Mouse (Mus musculus): ENCODE data around the gene Rfx4. TPM values are rescaled to one million over a fixed set of nuclear protein-coding genes. Genes with fewer than 3 reads are reported as not detected.

The Rfx4 gene
- polyA plus RNA-seq, 1 experiment from 2014 or later, result 56.0 TPM

Other genes with a start within 250 kb of the Rfx4 start
- gene Ckap4, start 222.0 kb upstream of the Rfx4 start, polyA plus RNA-seq (2016; fragmentation: Nextera tagmentation; extraction: Ambion mirVana), result 105 and 109 TPM in 2 replicates
- gene Tcp11l2, start 179.4 kb upstream of the Rfx4 start, polyA plus RNA-seq (2016; fragmentation: Nextera tagmentation; extraction: Ambion mirVana), result 15.8 and 16.7 TPM in 2 replicates
- 18.7 and 19.6 TPM in 2 replicates for gene Polr3b, start 133.8 kb upstream of the Rfx4 start, polyA plus RNA-seq (2016; fragmentation: Nextera tagmentation; extraction: Ambion mirVana)
- gene Ric8b, start 161.6 kb downstream of the Rfx4 start, polyA plus RNA-seq (2016; fragmentation: Nextera tagmentation; extraction: Ambion mirVana), result 37.2 and 37.6 TPM in 2 replicates

Data from midbrain, embryonic 12.5 days (tissue).